Mouse (Mus musculus) cerebellum, postnatal 10 days (tissue): ENCODE results near the gene Nkiras2.

Experiments
- DNase-seq, 2 experiments: peaks; one replicate each; pipeline ENCODE4 v3.0.0; 2021; ENCODE audit warnings: mixed read lengths in 2 of 2

Nkiras2 gene

DNA sequence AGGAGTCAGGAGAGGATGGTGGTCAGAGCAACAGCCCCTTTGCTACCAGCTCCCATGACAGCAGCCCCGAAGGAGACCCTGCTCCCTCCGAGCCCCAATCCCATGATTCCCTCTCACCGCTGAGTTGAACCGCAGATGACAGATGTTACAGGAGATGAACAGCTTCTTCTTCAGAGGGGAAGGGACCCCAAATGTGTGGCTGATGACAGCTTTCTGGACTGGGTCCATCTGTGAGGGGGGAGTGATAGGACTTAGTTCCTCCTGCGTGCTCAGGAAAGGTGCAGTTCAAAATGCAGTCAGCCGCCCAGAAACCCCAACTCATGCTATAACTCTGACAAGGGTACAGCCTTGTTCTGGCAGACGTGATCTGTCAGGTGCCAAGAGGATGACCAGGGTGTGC, 15.5 kb downstream of the Nkiras2 start:
- DNase-seq = no peak

DNA sequence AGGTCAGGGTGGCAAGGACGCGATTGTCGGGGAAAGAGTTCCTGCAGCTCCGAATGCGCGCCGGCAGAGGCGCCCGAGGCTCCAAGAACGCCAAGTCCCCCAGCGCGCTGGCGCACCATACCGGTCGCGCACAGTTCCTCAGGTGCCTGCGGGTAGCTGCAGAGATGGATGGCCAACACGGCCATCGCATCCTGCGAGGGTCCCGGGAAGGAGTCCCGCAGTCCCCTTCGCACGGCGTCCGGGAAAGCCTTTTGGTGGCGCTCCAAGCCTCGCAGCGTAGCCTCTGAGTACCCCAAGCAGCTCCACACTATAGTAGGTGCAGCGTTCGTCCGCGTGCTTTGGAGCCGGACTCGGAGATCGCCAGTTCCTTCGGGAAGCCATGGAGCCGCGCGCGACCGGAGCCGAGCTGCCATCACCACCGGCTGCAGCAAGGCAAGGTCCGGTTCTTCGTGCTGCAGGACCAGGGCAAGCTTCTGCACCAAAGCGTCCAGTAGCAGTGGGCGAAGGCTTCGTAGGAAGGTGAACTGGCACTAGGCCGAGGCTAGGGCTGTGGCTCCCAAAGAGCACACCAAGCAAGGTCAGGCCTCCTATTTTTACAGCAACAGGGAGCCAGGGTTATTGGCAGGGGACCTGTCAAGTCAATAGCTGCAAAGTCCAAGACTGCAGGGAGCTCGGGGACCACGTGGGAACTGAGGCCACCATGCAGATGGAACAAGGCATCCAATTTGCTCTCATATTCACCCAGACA, 21.3 kb downstream of the Nkiras2 start:
- peak; percentile 73 to 78 for DNase-seq

GRCm38 (mm10) chr11:100643612-100644575, 24.9 kb downstream of the Nkiras2 start:
- peak in 1 of 2 experiments; percentile 59 for DNase-seq

DNA sequence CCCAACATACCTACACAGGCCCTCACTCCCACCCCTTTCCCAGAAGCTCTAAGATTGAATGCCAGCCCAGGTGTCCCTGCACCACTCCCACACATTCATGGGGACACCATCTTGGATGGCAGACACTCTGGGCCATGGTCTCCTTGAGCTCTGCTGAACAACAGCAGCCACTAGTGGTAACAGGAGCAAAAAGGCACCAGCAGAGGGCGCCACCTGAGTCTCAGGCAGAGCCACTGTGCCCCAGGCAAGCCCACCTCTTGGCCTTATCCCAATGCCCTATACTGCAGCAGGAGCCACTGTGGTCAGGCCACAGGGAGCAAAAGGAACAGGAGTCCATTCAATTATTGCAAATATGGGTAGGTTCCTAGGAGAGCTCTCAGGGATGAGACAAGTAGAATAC, 27.2 kb downstream of the Nkiras2 start:
- DNase-seq = peak; percentile 79 to 85

- no peak for DNase-seq
These were observed 29.4 kb downstream of the Nkiras2 start for GRCm38 (mm10) chr11:100648405-100648804.

- DNase-seq = no peak
These were observed 32.2 kb downstream of the Nkiras2 start for GRCm38 (mm10) chr11:100651205-100651604.

- DNase-seq = no peak
These were observed 32.7 kb downstream of the Nkiras2 start for GRCm38 (mm10) chr11:100651748-100652147.

GRCm38 (mm10) chr11:100655589-100655988, 36.5 kb downstream of the Nkiras2 start:
- peak in 1 of 2 experiments; percentile 34 for DNase-seq

DNA sequence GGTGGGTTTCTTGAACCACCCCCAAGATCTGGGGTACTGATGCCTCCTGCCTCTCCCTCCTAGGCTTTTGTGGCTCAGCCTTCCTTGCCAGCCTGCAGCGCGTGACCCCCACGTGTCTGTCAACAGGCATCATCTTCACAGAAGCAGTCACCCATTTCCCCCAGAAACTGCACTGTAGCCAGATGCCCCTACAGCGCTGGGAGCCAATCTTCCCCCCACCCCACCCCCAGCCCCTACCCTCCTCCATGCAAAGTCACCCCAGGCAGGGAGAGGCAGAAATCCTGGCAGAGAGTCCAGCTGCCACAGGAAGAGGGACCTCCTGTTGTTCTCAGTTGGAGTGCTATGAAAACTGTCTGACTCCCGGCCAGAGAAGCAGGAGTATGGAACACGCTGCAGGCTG, 37.4 kb downstream of the Nkiras2 start:
- peak; percentile 84 to 88 for DNase-seq

DNA sequence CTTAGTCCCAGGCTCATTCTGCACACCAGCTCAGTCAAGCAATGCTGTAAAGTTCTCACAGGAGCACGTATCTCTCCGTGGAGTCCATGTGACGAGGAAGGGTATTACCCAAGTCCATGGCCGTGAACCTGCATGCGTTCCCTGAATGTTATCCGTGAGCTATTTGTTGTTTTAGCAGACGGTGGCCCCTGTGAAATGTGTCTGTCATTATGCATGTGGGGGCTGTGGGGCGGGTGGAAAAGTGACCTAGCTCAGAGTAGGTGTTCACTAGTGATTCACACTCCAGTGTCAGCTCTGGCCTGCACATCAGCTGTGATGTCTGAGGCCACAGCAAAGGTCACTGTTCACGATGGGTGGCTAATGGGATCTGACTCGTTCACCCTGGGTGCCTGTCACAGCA, 40.8 kb downstream of the Nkiras2 start:
- no peak for DNase-seq

- DNase-seq = no peak
These were observed 52.0 kb downstream of the Nkiras2 start for GRCm38 (mm10) chr11:100671049-100671448.

DNA sequence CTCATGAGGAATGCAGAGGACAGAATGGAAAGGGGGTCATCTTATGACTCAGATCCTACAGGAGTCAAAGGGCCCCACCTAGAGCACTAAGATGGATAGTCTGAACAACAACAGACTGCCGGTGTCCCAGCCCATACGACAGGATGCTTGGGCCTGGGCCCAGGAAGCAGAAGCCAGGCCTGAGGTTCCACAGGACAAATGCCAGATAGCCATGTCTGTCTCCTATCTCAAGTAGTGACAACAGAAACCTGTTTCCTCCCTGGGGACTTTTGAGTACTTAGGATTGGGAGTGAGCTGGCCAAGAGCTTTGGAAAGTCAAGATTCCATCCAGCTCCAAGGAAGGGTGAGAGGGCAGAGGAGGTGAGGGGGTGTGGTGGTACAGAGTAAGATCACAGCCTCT, 52.9 kb downstream of the Nkiras2 start:
- peak; percentile 68 to 72 for DNase-seq

- peak; percentile 61 to 73 for DNase-seq
These were observed 54.1 kb downstream of the Nkiras2 start for GRCm38 (mm10) chr11:100673169-100673568.
